Mouse (Mus musculus) G1E-ER4 (cell line): Measurements from ENCODE around the gene Ecel1. TPM values are rescaled to one million over a fixed set of nuclear protein-coding genes. Genes with fewer than 3 reads are reported as not detected.

ENCODE experiments used
- GATA1 ChIP-seq: IDR thresholded peaks from one replicate; pipeline ENCODE4 v1.8.0; 2012; ENCODE audit warnings: low read length, inconsistent platforms
- polyA plus RNA-seq: library from polyadenylated mRNA; stranded (reverse); fragments of >175 nt; gene quantifications from 2 replicates; pipeline ENCODE4 v1.2.3, GENCODE M21; 2012

Gene Ecel1
- polyA plus RNA-seq, result not detected in 2 replicates

- no peak for TF ChIP-seq GATA1
These were observed at the start of gene Ecel1 for GRCm38 (mm10) chr1:87156199-87156587. Gene Ecel1 (minus strand): TSS chr1:87156521.

DNA sequence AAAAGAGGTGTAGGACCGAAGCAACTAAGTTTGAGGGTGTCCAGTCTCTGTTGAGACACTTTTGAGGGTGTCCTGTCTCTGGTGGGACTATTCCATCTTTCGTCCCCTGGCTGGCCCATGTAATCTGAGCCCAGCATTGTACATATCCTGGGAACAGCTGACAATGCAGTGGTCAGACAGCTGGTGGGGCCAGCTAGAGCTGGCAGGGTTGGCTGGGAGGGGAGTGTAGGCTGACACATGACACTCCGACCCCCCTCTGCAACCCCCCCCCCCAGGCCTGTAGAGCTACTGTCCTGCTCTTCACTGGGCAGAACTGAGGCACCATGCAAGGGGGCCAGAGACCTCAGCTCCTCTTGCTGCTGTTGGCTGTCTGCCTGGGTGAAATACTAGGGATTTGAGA lies 49.2 kb upstream of the Ecel1 start:
- no peak for TF ChIP-seq GATA1

DNA sequence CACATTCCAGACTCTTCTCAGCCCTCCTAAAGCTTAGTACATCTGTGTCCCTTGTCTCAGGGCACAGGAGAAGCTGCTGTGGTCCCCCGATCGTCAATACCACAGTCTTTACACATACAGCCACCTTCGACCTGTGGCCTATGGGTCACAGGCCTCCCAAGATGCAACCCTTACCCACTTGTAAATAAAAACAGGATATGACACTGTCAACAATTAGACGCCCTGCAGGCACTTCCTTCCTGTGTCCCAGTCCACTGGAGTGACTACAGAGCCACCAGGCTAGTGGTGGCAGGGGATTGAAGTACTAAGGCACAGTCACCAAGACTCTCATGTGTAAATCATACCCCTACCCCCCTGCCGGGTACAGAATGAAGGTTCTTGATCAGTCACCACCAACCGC lies 48.7 kb upstream of the Ecel1 start:
- no peak for TF ChIP-seq GATA1

- no peak for TF ChIP-seq GATA1
These were observed 48.1 kb upstream of the Ecel1 start, which contains the start of gene Chrng for GRCm38 (mm10) chr1:87204465-87204864. Gene Chrng (plus strand): TSS chr1:87204657.

GRCm38 (mm10) chr1:87203779-87204178 lies 47.5 kb upstream of the Ecel1 start:
- no peak for TF ChIP-seq GATA1

DNA sequence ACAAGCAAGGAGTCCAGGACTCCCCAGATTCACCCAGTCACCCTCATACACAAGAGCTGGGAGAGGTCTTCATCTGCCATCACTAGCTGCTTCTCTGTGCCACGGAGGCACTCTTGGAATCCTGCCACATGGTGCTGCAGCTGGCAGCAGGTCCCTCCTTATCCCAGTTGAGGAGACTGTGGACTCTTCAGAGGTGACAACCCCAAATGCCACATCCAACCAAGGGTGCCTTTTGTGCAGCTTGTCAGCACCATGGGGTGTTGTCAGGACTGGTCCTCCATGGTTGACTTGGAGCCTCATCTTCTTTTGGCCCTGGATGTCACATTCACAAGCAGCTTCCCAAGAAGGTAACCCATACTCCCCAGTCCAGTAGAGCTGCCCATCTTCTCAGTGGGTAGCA lies 45.5 kb upstream of the Ecel1 start:
- no peak for TF ChIP-seq GATA1

DNA sequence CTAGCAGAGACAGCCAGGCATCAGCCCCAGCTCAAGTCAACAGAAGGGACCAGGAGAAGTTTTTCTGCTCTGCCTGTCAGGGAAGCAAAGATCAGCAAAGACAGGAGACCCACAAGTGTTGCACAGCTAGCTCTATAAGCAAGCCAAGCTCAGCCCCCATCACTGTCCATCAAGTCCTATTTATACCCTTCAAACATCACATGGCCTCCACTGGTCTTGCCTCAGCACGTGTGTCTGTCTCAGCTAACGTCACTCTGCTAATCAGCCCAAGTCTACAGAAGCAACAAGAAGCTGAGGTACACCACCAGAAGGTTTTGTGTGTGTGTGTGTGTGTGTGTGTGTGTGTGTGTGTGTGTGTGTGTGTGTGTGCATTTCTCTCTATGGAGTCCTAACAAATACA lies 44.5 kb upstream of the Ecel1 start:
- TF ChIP-seq GATA1, result no peak

DNA sequence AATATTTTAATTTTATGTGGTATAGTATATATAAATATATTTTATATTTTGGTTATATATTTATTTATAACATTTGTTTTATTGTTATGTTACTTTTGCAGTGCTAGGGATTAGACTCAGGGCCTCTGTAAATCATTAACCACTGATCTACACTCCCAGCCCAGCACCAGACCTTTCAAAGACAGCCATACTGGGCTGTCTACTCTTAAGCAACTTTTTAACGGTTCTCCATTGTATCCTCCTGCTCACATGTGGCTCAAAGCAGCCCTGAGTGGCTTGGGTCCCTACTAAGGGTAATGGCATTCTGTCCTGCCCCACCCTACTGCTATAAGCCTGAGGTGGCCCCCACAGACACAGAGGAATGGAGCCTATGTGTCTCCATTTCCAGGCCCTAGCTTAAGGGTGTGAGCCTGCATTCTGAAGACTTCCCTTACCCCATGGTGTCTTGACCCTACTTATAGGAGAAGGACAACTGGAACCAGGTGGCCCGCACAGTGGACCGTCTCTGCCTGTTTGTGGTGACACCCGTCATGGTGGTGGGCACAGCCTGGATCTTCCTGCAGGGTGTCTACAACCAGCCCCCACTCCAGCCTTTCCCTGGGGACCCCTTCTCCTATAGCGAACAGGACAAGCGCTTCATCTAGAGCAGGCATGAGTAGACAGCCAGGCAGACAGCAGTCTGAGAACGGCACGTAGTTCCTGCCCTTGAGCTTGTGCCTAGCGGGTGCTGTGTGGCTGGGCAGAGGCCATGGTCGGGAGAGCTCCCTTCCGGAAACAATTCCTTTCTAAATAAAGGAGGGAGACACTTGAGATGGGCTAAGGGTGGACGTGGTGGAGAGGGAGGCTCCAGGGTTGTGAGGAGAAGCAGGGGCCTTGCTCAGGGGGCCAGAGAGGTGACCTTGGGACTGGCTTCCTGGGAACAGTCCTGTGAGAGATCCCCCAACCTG lies 42.1 kb upstream of the Ecel1 start:
- TF ChIP-seq GATA1, result no peak

DNA sequence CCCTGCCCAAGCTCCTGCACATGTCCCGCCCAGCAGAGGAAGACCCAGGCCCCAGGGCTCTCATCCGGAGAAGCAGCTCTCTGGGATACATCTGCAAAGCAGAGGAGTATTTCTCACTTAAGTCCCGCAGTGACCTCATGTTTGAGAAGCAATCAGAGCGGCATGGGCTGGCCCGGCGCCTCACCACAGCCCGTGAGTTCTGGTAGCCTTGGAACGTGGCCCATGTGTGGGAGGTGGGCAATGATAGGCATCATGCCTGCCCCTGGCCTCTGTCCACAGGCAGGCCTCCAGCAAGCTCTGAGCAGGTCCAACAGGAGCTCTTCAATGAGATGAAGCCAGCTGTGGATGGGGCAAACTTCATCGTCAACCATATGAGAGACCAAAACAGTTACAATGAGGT lies 41.0 kb upstream of the Ecel1 start:
- no peak for TF ChIP-seq GATA1

DNA sequence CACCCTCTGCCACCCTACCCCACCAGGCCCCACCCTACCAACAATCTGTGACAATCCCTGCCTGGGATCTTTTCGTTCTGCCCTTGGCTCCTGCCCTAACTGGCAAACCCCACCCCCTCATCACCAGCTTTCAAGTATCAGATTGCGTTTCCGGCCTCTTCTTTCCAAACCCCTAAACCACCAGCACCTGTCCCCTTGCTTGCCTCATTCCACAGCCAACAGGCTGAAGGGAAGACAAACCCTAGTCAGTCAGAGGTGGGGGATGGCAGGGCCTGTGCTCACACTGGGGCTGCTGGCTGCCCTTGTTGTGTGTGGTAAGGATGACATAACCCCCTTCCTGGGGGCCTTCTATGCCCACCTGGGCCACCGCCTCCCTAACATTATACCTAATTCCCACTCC lies 34.1 kb upstream of the Ecel1 start, which contains the start of gene Chrnd:
Chrnd (plus strand) TSS at position 179 of the 400 bp plus-strand sequence.
- TF ChIP-seq GATA1, result no peak

GRCm38 (mm10) chr1:87187037-87187355 lies 30.7 kb upstream of the Ecel1 start:
- TF ChIP-seq GATA1, result no peak

- TF ChIP-seq GATA1, result no peak
These were observed 30.1 kb upstream of the Ecel1 start for GRCm38 (mm10) chr1:87186261-87187036.

DNA sequence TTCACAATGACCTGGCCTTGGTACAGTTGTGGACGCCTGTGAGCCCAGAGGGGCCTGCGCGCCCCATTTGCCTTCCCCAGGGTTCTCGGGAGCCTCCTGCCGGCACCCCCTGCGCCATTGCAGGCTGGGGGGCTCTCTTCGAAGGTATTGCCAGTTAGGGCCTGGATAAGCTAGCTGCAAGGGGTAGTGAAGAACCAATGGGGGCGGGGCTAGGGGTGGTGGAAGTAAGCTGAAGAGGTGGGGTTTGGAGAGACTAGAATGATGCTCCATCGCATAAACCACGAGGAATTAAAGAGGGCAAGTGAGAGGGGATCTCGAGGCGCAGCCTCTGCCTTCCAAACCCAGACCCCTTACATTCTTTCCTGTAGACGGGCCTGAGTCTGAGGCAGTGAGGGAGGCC lies 29.2 kb upstream of the Ecel1 start:
- TF ChIP-seq GATA1, result no peak

GRCm38 (mm10) chr1:87184751-87185139 lies 28.4 kb upstream of the Ecel1 start:
- TF ChIP-seq GATA1, result no peak

DNA sequence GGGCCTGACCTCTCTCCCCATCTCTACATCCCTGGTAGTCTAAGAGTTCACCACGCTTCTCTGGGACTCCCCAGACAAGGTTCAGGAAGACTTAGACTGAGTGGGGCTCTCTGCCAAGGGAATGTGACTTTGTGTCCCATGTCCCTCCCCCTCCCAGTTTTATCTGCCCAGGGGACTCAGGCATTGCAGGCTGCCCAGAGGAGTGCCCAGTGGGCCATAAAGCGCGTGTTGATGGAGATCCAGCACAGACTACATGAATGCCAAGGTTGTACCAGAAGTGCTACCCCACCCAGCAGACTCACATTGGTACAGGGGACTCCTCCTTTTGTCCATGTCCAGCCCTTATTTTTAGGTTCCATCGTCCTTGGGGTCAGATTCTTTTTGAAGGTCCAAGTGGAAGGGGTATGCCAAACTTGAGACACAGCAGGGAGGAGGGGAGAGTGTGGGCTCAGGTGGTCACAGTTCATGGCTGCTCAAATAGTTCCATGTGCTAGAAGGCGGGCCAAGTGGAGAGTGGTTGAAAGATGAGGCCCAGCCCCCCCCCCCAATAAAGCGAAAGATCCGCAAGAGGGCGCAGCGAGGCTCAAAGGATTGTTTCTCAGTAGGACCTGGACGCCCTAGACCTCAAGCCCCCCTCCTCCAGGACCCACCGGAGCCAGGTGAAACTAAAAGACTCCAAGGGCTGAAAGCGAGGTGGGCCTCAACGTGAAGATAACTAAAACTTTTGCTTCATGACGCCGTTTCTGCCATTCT lies 27.9 kb upstream of the Ecel1 start:
- TF ChIP-seq GATA1, result no peak

GRCm38 (mm10) chr1:87183013-87183412 lies 26.7 kb upstream of the Ecel1 start, which contains the start of gene Prss56:
Gene Prss56 (plus strand): TSS chr1:87183313.
- no peak for TF ChIP-seq GATA1
